Mouse (Mus musculus) midbrain, embryonic 11.5 days (tissue): ENCODE data around the gene Slx4ip. TPM values are rescaled to one million over a fixed set of nuclear protein-coding genes. Genes with fewer than 3 reads are reported as not detected.

Experiments
- ATAC-seq: fragments of 200-750 bp; cut with Nextera tagmentation; 2 replicates; pipeline ENCODE4 v1.8.0; 2017; ENCODE audit warnings: moderate TSS enrichment, moderate library complexity; ENCODE audit not compliant: low FRiP score
- DNase-seq: peaks from one replicate; pipeline ENCODE4 v3.0.0; 2015; ENCODE audit warnings: low spot score; ENCODE audit errors: missing footprints
- H3K27ac ChIP-seq: fragments of 300-500 bp; sonication (generic); 2 replicates; pipeline ENCODE4 v1.5.1; 2014; ENCODE audit warnings: low read depth, low read length
- H3K27me3 ChIP-seq: fragments of 300-500 bp; sonication (generic); 2 replicates; pipeline ENCODE4 v1.6.1; 2014; ENCODE audit warnings: mild to moderate bottlenecking, low read length, moderate library complexity, mixed read lengths; ENCODE audit not compliant: control insufficient read depth, insufficient read depth
- H3K36me3 ChIP-seq: fragments of 300-500 bp; sonication (generic); 2 replicates; pipeline ENCODE4 v1.6.1; 2014; ENCODE audit warnings: mild to moderate bottlenecking, low read length, moderate library complexity, mixed read lengths; ENCODE audit not compliant: control insufficient read depth, insufficient read depth
- H3K4me1 ChIP-seq: fragments of 300-500 bp; sonication (generic); 2 replicates; pipeline ENCODE4 v1.6.1; 2014; ENCODE audit warnings: low read length; ENCODE audit not compliant: control insufficient read depth, insufficient read depth
- H3K4me2 ChIP-seq: fragments of 300-500 bp; sonication (generic); 2 replicates; pipeline ENCODE4 v1.6.1; 2014; ENCODE audit warnings: mild to moderate bottlenecking, moderate library complexity
- H3K4me3 ChIP-seq: fragments of 300-500 bp; sonication (generic); 2 replicates; pipeline ENCODE4 v1.5.1; 2014; ENCODE audit warnings: low read depth, low read length
- H3K9ac ChIP-seq: fragments of 300-500 bp; sonication (generic); 2 replicates; pipeline ENCODE4 v1.6.1; 2014; ENCODE audit warnings: low read length
- H3K9me3 ChIP-seq: fragments of 300-500 bp; sonication (generic); 2 replicates; pipeline ENCODE4 v1.6.1; 2016; ENCODE audit warnings: low read length; ENCODE audit not compliant: control insufficient read depth
- WGBS: fragments of 180-500 bp; shearing (Covaris S2); extraction: QIAGEN DNeasy Blood & Tissue Kit; methylation state at CpG from one replicate; pipeline ENCODE4 v1.1.7; 2014; 5-methylcytosine and 5-hydroxymethylcytosine counted together
- polyA plus RNA-seq: library from polyadenylated mRNA; unstranded; fragments of >200 nt; fragmentation: Nextera tagmentation; extraction: Ambion mirVana; gene quantifications from 2 replicates; pipeline ENCODE4 v1.2.1, GENCODE M21; 2014

Gene Slx4ip
- polyA plus RNA-seq, 1 experiment from 2014 or later, result 9.6 TPM

DNA sequence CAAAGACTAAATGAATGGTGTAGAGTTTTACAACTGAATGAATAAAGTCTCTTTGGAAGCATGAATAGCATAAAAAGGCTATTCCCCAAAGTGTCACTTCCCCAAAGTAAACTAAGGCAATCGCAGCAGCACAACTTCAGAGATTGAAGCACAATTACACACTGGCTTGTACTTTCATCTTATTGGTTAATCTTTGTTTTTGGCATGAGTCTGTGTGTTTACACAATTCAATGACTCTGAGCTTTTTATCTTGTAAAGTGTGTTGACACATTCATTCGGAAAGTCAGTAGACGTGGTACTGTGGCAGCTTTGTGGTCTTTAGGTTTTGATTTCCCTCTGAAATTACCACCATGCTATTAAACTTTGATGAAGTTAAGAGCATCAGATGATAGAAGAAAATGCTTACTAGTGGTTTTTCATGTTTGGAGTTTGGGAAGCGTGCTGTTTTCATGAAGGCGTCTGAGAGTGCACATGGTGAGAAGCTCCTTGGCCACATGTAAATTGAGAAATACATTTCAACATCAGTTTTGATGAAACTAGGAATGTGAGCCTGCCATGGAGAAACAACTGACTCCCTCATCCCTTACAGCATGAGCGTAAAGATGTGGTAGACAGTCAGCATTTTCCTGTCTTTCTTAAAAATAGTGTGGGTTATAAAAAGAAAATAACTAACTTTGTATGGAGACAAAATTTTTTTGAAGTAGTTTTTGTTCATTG, 88.2 kb downstream of the Slx4ip start:
- Histone ChIP-seq H3K36me3 (no peaks in the 10 kb centered on the region), H3K9me3 (no peaks in the 10 kb centered on the region), H3K4me1 (peaks cover 4% of the 10 kb centered on the region; the same call in 1 of the 2 replicates), H3K27ac (no peak overlapping the region), H3K4me3 (no peak overlapping the region), H3K9ac (no peak overlapping the region), H3K4me2 (no peak overlapping the region), H3K27me3 (no peaks in the 10 kb centered on the region)
- WGBS, result 84% methylated on average over 6 of the region's 6 CpGs
- no peak for DNase-seq
- ATAC-seq, result no peak

DNA sequence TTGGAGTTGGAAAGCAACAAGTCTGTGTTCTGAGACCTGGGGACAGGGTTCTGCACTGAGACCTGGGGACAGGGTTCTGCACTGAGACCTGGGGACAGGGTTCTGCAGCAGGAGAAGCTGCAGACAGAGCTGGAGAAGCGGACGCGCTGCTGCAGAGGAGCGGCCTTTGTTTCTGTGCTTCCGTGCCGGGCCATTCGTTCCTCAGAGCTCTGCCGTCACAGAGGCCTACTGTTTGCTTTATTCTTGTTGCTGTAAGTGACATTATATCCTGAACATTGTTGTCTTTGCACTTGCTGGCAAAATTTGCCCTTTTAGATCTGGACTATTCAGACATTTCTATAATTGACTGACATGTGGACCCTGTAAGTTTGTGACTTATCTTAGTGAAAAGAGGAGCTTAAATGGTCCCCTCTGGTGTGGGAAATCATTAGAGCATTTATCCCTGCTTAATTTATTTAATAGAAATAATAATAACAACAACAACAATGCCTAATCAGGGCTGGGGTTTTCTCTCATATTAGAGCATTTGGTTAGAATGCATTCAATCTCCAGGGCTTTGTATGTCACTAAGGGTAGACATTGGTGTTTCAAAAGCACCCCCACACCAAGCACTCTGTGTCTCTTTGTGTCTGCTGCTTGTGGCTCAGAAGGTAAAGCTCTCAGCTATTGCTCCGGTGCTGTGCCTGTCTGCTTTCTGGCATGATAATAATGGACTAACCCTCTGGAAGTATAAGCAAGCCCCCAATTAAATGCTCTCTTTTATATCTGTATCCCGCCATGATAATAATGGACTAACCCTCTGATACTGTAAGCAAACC, 90.3 kb downstream of the Slx4ip start:
- Histone ChIP-seq H3K4me3 (no peak overlapping the region), H3K9me3 (no peaks in the 10 kb centered on the region), H3K27ac (no peak overlapping the region), H3K4me1 (peaks cover 4% of the 10 kb centered on the region; the same call in 1 of the 2 replicates), H3K27me3 (no peaks in the 10 kb centered on the region), H3K36me3 (no peaks in the 10 kb centered on the region), H3K9ac (no peak overlapping the region; the same call in 1 of the 2 replicates), H3K4me2 (no peak overlapping the region)
- ATAC-seq (peak; percentile 59), DNase-seq (peak; percentile 86)
- 43% methylated on average over 10 of the region's 10 CpGs for WGBS

DNA sequence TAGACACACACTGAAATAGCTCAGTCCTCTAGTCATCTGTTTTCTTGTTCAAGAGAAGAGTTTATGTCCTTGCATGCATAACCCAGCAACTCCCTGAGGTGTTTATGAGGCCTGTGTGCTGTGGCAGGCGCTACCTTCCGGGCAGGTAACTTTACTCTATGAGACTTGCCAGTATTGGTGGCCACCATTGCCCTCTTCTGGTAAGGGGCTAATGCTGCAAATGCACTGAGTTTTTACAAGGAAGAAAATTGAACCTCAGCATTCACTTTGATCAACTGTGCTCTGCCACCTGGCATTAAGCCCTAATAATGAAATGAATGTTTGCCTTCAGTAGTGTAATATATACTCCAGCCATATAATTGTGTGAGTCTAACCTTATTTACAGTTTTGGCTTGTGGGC, 92.9 kb downstream of the Slx4ip start:
- H3K36me3 ChIP-seq, result no peaks in the 10 kb centered on the region
- H3K4me2 ChIP-seq, result no peak overlapping the region
- no peaks in the 10 kb centered on the region for H3K9me3 ChIP-seq
- H3K4me3 ChIP-seq, result no peak overlapping the region
- DNase-seq (no peak), ATAC-seq (no peak)
- H3K27me3 ChIP-seq, result no peaks in the 10 kb centered on the region
- WGBS, result 89% methylated on average over 2 of the region's 2 CpGs
- peaks cover 4% of the 10 kb centered on the region; the same call in 1 of the 2 replicates for H3K4me1 ChIP-seq
- no peak overlapping the region for H3K9ac ChIP-seq
- H3K27ac ChIP-seq, result no peak overlapping the region

DNA sequence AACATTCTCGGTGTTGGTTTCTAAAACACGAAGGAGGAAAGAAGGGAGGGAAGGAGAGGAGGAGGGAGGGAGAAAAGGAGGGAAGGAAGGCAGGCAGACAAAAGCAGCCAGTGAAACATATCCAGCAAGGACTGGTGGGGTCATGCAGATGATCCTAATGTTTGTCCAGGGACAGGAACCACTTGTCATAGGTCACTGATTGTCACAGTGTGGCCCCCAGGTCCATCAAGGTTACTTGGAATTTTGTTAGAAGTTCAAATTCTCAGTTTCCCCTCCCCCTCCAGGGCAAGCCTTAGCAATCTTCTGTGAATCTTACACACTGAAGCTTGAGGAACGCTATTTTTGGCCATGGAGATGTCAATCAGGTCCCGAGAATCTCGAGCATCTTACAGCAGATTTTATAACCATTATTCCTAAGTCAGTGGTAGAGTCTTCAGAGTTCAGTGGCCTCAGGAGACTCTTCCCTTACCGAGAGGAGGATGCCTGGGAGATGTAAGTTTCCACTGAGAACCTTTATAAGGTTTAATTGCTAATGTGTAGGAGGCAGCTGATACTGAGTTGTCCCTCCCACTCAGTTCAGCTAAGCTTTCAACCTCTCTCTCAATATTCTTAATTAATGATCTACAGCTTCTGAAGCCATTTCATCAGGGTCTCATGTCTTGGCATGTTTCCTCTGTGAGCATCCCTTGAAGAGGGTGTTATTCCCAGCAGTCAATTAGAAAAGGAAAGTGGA, 95.1 kb downstream of the Slx4ip start:
- no peaks in the 10 kb centered on the region for H3K9me3 ChIP-seq
- no peak overlapping the region for H3K27ac ChIP-seq
- H3K9ac ChIP-seq, result no peak overlapping the region
- no peak overlapping the region for H3K4me3 ChIP-seq
- WGBS, result 78% methylated on average over 6 of the region's 6 CpGs
- DNase-seq, result peak; percentile 56
- no peaks in the 10 kb centered on the region for H3K27me3 ChIP-seq
- H3K36me3 ChIP-seq, result no peaks in the 10 kb centered on the region
- H3K4me2 ChIP-seq, result no peak overlapping the region
- no peak for ATAC-seq
- H3K4me1 ChIP-seq, result peaks cover under 1% of the 10 kb centered on the region; the same call in 1 of the 2 replicates

DNA sequence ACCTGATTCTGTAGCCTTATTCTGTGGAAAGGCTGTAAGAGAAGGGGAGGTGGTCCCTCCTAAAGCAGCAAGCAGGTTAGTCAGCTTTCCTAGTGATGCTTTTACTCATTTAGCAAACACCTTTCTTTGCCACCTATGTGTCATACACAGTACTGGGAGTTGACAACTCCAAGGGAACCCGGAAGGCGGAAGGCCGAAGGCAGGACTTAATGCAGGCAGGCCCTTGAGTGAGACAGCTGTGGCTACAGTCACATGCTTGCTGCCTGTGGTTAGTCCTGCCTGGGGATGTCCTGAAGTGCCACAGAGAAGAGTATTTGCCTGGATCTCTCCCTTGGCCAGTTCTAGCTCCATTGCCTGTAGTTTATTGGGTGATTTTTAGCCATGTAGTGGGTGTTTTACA, 102.1 kb downstream of the Slx4ip start:
- Histone ChIP-seq H3K4me1 (no peaks in the 10 kb centered on the region), H3K36me3 (no peaks in the 10 kb centered on the region), H3K27ac (no peak overlapping the region), H3K4me3 (no peak overlapping the region), H3K4me2 (no peak overlapping the region), H3K27me3 (no peaks in the 10 kb centered on the region), H3K9me3 (no peaks in the 10 kb centered on the region), H3K9ac (no peak overlapping the region)
- WGBS, result 89% methylated on average over 3 of the region's 3 CpGs
- ATAC-seq (no peak), DNase-seq (no peak)

DNA sequence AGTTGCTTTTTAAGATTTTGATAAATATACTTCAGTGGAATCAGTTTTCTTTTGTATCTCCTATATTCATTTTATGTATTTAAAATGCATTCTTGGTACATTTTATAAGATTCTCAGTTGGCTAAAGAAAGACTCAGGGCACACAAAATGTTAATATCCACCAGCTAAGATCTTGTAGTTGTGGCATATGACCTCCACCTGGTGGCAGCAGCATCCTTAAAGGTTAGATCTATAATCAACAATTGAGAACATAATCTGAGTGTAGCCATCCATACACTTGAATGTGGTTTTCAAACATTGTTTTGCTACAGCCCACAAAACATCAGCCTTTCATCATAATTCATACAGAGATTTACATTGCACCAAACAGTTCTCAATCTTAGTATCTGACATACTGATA, 106.1 kb downstream of the Slx4ip start:
- ATAC-seq, result 0 out of 2 replicates have a peak, but pooled peaks have one; percentile 26
- H3K27ac ChIP-seq, result no peak overlapping the region
- H3K9ac ChIP-seq, result no peak overlapping the region
- H3K27me3 ChIP-seq, result no peaks in the 10 kb centered on the region
- H3K9me3 ChIP-seq, result no peaks in the 10 kb centered on the region
- no peak for DNase-seq
- no peaks in the 10 kb centered on the region for H3K36me3 ChIP-seq
- no peak overlapping the region for H3K4me3 ChIP-seq
- no peak overlapping the region for H3K4me2 ChIP-seq
- no peaks in the 10 kb centered on the region for H3K4me1 ChIP-seq

DNA sequence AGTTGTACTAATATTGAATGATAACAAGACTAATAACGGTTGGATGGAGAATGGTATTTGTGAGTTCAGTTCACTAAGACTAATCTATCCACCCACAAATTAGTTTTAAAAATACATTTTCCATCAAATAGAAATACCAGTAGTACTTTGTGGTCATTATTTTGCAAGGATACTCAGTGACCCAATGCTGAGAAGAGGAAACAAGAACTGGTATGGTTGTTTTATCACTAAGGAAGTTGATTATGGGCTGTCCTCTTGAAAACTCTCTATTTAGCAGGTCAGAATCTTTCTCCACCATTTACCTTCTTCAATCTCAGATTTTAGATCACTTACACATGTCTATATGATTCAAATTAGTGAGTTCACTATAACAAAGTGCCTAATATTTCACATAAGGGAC, 111.0 kb downstream of the Slx4ip start:
- Histone ChIP-seq H3K4me1 (no peaks in the 10 kb centered on the region), H3K27ac (no peak overlapping the region), H3K4me2 (no peak overlapping the region), H3K9ac (no peak overlapping the region), H3K4me3 (no peak overlapping the region), H3K27me3 (no peaks in the 10 kb centered on the region), H3K9me3 (no peaks in the 10 kb centered on the region), H3K36me3 (no peaks in the 10 kb centered on the region)
- DNase-seq (no peak), ATAC-seq (no peak)
- WGBS, result 96% methylated on average over 1 of the region's 1 CpGs

DNA sequence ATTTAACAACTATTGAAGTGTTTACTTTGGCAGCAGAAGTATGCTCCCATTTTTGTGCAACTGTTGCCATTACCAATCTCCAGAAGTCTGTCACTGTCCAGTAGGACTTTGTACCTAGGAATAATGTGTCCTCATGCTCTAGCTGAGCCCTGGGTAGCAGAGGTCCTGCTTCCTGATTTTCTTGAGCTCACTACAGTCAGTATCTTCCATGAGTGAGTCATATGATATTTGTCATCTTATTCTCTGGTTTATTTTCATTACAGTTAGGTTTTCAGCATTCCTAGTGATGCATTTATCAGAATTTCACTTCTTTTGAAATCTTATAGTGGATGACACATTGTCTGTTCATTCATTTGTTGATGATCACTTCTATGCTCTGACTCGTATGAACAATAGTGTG, 115.6 kb downstream of the Slx4ip start:
- ATAC-seq, result no peak
- Histone ChIP-seq H3K4me2 (no peak overlapping the region), H3K4me3 (no peak overlapping the region), H3K9me3 (no peaks in the 10 kb centered on the region), H3K9ac (no peak overlapping the region), H3K4me1 (no peaks in the 10 kb centered on the region), H3K36me3 (no peaks in the 10 kb centered on the region), H3K27ac (no peak overlapping the region), H3K27me3 (no peaks in the 10 kb centered on the region)
- DNase-seq, result no peak
- 85% methylated on average over 1 of the region's 1 CpGs for WGBS

DNA sequence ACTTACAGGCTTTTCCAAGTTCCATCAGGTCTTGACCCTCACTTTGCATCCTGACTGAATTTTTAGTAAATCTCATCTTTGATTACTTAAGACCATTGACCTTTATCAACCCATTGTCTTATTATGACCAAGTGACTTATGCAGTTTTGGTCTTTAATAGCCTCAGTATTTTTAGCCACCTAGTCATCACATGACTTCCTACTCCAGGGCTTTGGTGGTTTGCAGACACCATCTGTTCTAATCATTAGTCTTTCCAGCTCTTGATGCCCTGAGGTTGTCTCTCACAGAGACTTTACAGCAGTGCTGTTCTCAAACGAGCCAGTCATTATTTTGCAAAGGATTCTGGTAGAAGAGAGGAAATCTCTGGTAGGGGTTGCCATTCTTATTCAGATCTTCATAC, 121.0 kb downstream of the Slx4ip start:
- Histone ChIP-seq H3K4me1 (0 out of 2 replicates have a peak, but pooled peaks cover 2% of the 10 kb centered on the region), H3K36me3 (no peaks in the 10 kb centered on the region), H3K9ac (no peak overlapping the region), H3K27me3 (no peaks in the 10 kb centered on the region), H3K4me2 (no peak overlapping the region), H3K9me3 (no peaks in the 10 kb centered on the region), H3K27ac (no peak overlapping the region), H3K4me3 (no peak overlapping the region)
- 74% methylated on average over 1 of the region's 1 CpGs for WGBS
- DNase-seq, result no peak
- no peak for ATAC-seq
